Mouse (Mus musculus): ENCODE data around the gene Kdelr1. TPM values are rescaled to one million over a fixed set of nuclear protein-coding genes. Genes with fewer than 3 reads are reported as not detected.

The Kdelr1 gene
- polyA plus RNA-seq (2017; shearing (Covaris generic)): 119 TPM

DNA sequence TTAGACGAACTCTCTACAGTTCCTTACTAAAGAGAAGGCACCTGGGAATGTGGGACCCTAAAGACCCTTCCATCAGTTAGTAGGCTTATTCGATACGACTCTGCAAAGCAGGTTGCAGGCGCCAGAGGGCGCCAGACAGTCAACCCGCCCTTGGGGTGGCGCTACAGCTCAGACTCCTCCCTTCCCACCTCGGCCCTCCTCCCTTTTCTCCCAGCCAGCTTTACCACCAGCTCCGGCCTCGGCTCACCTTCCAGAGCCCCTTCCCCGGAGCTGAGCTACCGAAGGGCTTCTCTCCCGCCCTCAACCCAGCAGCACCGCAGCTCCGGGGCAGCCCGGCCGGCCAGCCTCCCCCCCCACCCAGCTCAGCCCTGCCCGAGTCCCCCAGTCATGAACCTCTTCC lies at the start of gene Kdelr1:
TSS of gene Kdelr1 (plus strand) at position 149 of the 400 bp plus-strand sequence.

DNA sequence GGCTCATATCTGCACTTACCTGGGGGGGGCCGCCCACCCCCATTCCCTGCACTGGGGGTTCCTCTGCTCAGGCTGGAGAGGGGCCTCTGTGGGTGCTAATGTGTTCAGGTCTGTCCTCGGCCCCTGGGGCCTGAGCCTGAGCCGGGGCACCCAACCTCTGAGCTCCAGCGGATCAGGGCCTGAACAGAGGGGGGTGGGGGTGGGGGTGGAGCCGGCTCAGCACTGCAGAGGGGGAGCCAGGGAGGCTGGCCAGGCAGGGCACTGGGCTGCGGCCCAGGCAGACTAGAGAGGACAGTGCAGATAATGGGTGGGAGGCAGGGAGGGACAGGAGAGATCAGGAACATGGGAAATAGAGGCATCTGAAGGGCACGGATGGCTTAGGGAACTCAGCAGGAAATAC lies 48.0 kb upstream of the Kdelr1 start, which contains the start of gene Kcnj14:
TSS of gene Kcnj14 (minus strand) at position 185 of the 400 bp plus-strand sequence.

DNA sequence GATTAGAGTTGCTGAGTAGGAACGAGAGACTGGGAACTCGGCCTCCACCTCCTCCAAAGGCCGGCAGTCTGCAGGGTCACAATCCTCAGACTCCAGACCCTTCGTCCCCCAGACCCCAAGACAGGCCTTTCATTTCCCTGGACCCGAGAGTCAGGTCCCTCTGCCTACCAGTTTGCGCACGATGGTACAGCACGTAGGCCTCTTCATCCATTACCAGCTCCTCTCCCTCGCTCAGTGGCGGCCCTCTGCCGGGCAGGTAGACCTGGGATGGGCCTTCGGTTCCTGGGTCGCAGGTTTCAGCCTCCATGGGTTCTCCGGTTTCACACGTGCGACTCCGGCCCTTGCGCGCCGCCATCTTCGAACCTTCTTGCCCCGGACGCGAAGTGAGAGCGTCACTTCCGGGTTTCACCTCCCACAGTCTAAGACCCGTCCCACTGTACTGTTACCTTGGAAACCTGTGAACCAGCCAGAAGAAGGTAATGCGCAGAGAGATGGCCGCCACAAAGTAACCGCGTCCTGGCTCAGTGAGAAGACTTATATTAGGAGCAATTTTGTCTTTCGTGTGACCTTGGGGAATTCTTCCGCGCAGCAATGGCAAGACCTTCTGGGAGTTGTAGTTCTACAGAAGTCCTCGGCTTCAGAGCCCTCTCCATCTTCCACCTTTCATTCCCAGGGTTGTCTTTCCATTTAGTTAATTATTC lies 42.0 kb upstream of the Kdelr1 start, which contains the start of gene Grwd1:
TSS of gene Grwd1 (minus strand) at position 518 of the 701 bp plus-strand sequence.

DNA sequence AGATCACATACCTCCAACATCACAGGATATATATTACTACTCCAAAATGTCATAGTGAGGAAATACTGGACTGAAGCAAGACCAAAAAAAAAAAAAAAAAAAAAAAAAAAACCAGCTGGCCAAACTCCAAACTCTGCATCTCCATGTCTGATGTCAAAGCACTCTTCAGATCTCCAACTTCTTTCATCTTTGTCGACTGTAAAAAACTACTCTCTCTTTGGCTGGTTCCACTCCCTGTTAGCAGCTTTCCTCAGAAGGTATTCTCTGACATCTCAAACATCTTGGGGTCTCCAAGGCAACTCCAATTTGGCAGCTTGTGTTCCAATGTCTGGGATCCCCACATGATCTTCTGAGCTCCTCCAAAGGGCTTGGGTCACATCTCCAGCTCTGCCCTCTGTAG lies 5.7 kb downstream of the Kdelr1 start, which contains the start of gene Grin2d:
TSS of gene Grin2d (minus strand) at position 101 of the 400 bp plus-strand sequence.

DNA sequence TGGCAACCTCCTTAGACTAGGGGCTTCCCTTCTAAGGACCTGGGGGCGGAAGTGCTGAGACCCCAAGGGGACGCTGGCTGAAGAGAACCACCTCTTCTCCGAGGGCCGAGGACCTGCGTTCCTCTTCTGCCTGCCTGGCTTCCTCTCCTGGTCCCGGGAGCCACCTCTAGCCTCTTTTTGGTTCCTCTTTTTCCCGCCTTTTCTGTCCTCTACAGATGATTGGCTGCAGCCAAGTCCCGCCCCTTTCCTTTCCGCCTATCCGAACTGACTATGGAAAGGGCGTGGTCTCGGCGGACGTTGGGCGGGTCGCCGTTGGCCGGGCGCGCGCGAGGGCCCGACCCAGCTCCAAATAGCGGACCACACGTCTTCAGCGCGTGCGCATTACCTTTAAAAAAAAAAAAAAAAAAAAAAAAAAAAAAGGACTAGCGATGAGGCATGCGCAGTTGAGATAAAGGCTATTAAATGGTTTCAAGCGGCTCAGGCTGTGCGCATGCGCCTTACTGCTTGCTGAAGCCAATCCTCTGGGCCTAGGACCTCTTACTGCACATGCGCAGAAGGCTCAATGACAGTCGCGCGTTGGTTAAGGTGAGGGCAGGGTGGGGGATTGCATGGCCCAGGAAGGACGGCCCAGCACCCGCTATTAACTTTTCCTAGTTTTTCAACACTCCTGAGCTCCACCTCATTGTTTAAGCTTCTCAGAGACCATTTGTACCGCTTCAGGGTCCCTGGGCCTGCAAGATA lies 24.1 kb downstream of the Kdelr1 start, which contains the start of the genes Syngr4 and Tmem143:
TSS of gene Syngr4 (minus strand) at position 198 of the 741 bp plus-strand sequence.
TSS of gene Tmem143 (plus strand) at position 425 of the 741 bp plus-strand sequence.

DNA sequence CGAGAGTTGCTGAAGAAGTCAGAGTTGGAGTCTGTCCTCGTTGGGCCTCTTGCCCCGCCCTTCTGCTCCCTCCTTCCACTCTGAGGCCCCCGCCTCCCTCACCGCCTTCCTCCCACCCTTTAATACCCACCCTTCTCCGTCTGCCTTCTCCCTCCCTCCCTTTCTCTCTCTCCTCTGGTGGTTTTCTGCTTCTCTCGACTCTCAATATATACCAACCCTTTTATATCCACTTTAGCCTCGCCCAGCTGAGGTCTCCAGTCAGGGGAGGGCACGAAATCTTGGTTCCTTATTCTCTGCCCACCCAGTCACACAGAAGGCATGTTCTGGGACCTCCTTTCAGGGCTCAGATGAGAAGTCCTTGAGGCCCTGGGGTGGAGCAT lies 48.7 kb downstream of the Kdelr1 start, which contains the start of gene Emp3:
TSS of gene Emp3 (minus strand) at position 163 of the 380 bp plus-strand sequence.

DNA sequence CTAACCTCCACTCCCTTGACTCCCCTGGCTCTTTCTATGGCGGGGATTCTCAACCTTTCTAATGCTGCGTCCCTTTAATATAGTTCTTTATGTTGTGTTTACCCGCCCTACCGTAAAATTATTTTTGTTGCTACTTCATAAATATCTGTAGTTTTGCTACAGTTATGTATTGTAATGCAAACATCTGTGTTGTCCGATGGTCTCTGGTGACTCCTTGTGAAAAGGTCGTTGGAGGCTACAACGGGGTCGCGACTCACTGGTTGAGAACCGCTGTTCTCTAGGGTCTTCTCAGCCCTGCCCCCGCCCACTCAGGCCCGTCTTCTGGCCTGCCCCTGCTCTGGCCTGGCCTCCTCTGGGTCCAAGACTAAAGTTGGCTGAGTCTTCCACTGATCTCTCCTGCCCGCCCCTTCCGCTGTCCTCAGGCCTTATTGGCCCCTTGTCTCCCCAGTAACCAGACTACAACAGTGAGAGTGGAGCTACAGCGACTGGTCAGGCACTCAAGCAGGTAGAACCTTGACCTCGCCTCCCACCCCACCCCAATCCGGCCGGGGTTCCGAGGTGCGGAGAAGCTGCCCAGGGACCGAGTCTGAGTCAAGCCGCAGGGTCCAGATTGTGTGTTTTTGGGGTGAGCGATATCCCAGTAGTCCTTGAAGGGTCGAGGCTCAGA lies 51.3 kb downstream of the Kdelr1 start, which contains the start of gene Ccdc114:
TSS of gene Ccdc114 (plus strand) at position 311 of the 667 bp plus-strand sequence.

Other genes starting within 250 kb of the Kdelr1 start
- gene Rasip1, start 245.3 kb upstream of the Kdelr1 start, polyA plus RNA-seq (2017; shearing (Covaris generic)): 1.2 TPM
- 0.72 TPM for gene Mamstr, start 232.8 kb upstream of the Kdelr1 start, polyA plus RNA-seq (2017; shearing (Covaris generic))
- gene Fut2, start 206.4 kb upstream of the Kdelr1 start, polyA plus RNA-seq (2017; shearing (Covaris generic)): 0.17 TPM
- not detected for gene Ntn5, start 188.8 kb upstream of the Kdelr1 start, polyA plus RNA-seq (2017; shearing (Covaris generic))
- 0.33 TPM for gene Sec1, start 178.4 kb upstream of the Kdelr1 start, polyA plus RNA-seq (2017; shearing (Covaris generic))
- 8.1 TPM for gene Car11, start 172.9 kb upstream of the Kdelr1 start, polyA plus RNA-seq (2017; shearing (Covaris generic))
- 12.6 TPM for gene Dbp, start 167.7 kb upstream of the Kdelr1 start, polyA plus RNA-seq (2017; shearing (Covaris generic))
- 1,812 TPM for gene Rpl18, start 157.3 kb upstream of the Kdelr1 start, polyA plus RNA-seq (2017; shearing (Covaris generic))
- 37.7 TPM for gene Sphk2, start 154.8 kb upstream of the Kdelr1 start, polyA plus RNA-seq (2017; shearing (Covaris generic))
- gene Fam83e, start 151.6 kb upstream of the Kdelr1 start, polyA plus RNA-seq (2017; shearing (Covaris generic)): not detected
- gene Spaca4, start 147.0 kb upstream of the Kdelr1 start, polyA plus RNA-seq (2017; shearing (Covaris generic)): not detected
- gene Lmtk3, start 89.0 kb upstream of the Kdelr1 start, polyA plus RNA-seq (2017; shearing (Covaris generic)): not detected
- gene Sult2b1, start 88.1 kb upstream of the Kdelr1 start, polyA plus RNA-seq (2017; shearing (Covaris generic)): 1.6 TPM
- 28.9 TPM for gene Cyth2, start 58.2 kb upstream of the Kdelr1 start, polyA plus RNA-seq (2017; shearing (Covaris generic))
- gene Kcnj14, start 48.0 kb upstream of the Kdelr1 start, polyA plus RNA-seq (2017; shearing (Covaris generic)): not detected
- 42.0 TPM for gene Grwd1, start 41.8 kb upstream of the Kdelr1 start, polyA plus RNA-seq (2017; shearing (Covaris generic))
- gene Grin2d, start 5.6 kb downstream of the Kdelr1 start, polyA plus RNA-seq (2017; shearing (Covaris generic)): not detected
- 0.39 TPM for gene Syngr4, start 23.9 kb downstream of the Kdelr1 start, polyA plus RNA-seq (2017; shearing (Covaris generic))
- gene Tmem143, start 24.2 kb downstream of the Kdelr1 start, polyA plus RNA-seq (2017; shearing (Covaris generic)): 7.9 TPM
- 689 TPM for gene Emp3, start 48.6 kb downstream of the Kdelr1 start, polyA plus RNA-seq (2017; shearing (Covaris generic))
- gene Ccdc114, start 51.3 kb downstream of the Kdelr1 start, polyA plus RNA-seq (2017; shearing (Covaris generic)): 2.2 TPM
- not detected for gene Abcc6, start 157.5 kb downstream of the Kdelr1 start, polyA plus RNA-seq (2017; shearing (Covaris generic))
- 22.0 TPM for gene Nomo1, start 160.9 kb downstream of the Kdelr1 start, polyA plus RNA-seq (2017; shearing (Covaris generic))
- gene Kcnj11, start 228.0 kb downstream of the Kdelr1 start, polyA plus RNA-seq (2017; shearing (Covaris generic)): not detected

All from activated CD4-positive, CD25-positive, alpha-beta regulatory T cell, adult 9 weeks (primary cell).